Mouse (Mus musculus) heart, embryonic 14.5 days (tissue): ENCODE measurements at regions not wholly inside any gene's neighbourhood (a gene's known extent, or its start where the extent isn't known, plus 50 kb on each side); places are given as distances from the start of the nearest gene placed in this dataset.

Experiments used
- ATAC-seq: fragments of 200-750 bp; cut with Nextera tagmentation; 2 replicates; pipeline ENCODE4 v1.8.0; 2017; ENCODE audit warnings: low read depth, moderate TSS enrichment; ENCODE audit not compliant: insufficient number of reproducible peaks, insufficient read depth, low FRiP score
- H3K27ac ChIP-seq, 2 experiments: fragments of 200-500 bp in 1 of 2; fragments of 300-500 bp in 1 of 2; sonication (generic) in 1 of 2; replicated peaks in 1 of 2; 2 replicates each; pipeline ENCODE4 v1.5.1; 2012 to 2014; ENCODE audit warnings: low read depth in 2 of 2, low read length in 2 of 2, control low read depth in 1 of 2, mild to moderate bottlenecking in 1 of 2, mixed read lengths in 1 of 2; ENCODE audit not compliant: control insufficient read depth in 1 of 2, insufficient read depth in 1 of 2
- H3K27me3 ChIP-seq: fragments of 300-500 bp; sonication (generic); 2 replicates; pipeline ENCODE4 v1.6.1; 2014; ENCODE audit warnings: mild to moderate bottlenecking, low read length, control low read depth; ENCODE audit not compliant: control insufficient read depth, insufficient read depth
- H3K36me3 ChIP-seq: fragments of 300-500 bp; sonication (generic); 2 replicates; pipeline ENCODE4 v1.6.1; 2014; ENCODE audit warnings: mild to moderate bottlenecking, control low read depth, low read length, mixed read lengths; ENCODE audit not compliant: control insufficient read depth, insufficient read depth
- H3K4me1 ChIP-seq, 2 experiments: fragments of 200-500 bp in 1 of 2; fragments of 300-500 bp in 1 of 2; sonication (generic) in 1 of 2; 2 replicates each; pipeline ENCODE4 v1.6.1; 2012 to 2014; ENCODE audit warnings: low read length in 2 of 2, control low read depth in 1 of 2, mixed read lengths in 1 of 2; ENCODE audit not compliant: control insufficient read depth in 2 of 2, insufficient read depth in 2 of 2
- H3K4me2 ChIP-seq: fragments of 300-500 bp; sonication (generic); 2 replicates; pipeline ENCODE4 v1.6.1; 2014; ENCODE audit warnings: mild to moderate bottlenecking, low read length
- H3K4me3 ChIP-seq, 2 experiments: fragments of 200-500 bp in 1 of 2; fragments of 300-500 bp in 1 of 2; sonication (generic) in 1 of 2; 2 replicates each; pipeline ENCODE4 v1.5.1; 2012 to 2014; ENCODE audit warnings: low read length in 2 of 2, mild to moderate bottlenecking in 2 of 2, control low read depth in 1 of 2, low read depth in 1 of 2, moderate library complexity in 1 of 2; ENCODE audit not compliant: control insufficient read depth in 1 of 2, insufficient read depth in 1 of 2
- H3K9ac ChIP-seq: fragments of 300-500 bp; sonication (generic); 2 replicates; pipeline ENCODE4 v1.6.1; 2014; ENCODE audit warnings: mild to moderate bottlenecking, low read length
- H3K9me3 ChIP-seq: fragments of 300-500 bp; sonication (generic); 2 replicates; pipeline ENCODE4 v1.6.1; 2016; ENCODE audit warnings: low read length, control low read depth; ENCODE audit not compliant: control insufficient read depth
- WGBS: fragments of 180-500 bp; shearing (Covaris S2); extraction: QIAGEN DNeasy Blood & Tissue Kit; methylation state at CpG from one replicate; pipeline ENCODE4 v1.1.7; 2014; 5-methylcytosine and 5-hydroxymethylcytosine counted together

- no peak for ATAC-seq
- Histone ChIP-seq H3K27me3 (no peaks in the 10 kb centered on the region), H3K9me3 (no peaks in the 10 kb centered on the region), H3K4me1 (no peaks in the 10 kb centered on the region), H3K4me2 (no peak overlapping the region), H3K36me3 (no peaks in the 10 kb centered on the region), H3K4me3 (no peak overlapping the region), H3K9ac (no peak overlapping the region), H3K27ac (no peak overlapping the region)
- WGBS, result 58% methylated on average over 2 of the region's 2 CpGs
These were observed 130.8 kb upstream of the Fgf10 start for GRCm38 (mm10) chr13:118538742-118539141.

GRCm38 (mm10) chr13:118513961-118514360 lies 126.9 kb upstream of the Mrps30 start:
- WGBS, result 80% methylated on average over 2 of the region's 2 CpGs
- Histone ChIP-seq H3K36me3 (no peaks in the 10 kb centered on the region), H3K9me3 (no peaks in the 10 kb centered on the region), H3K4me3 (no peak overlapping the region), H3K4me1 (no peaks in the 10 kb centered on the region), H3K27me3 (no peaks in the 10 kb centered on the region), H3K9ac (no peak overlapping the region), H3K27ac (no peak overlapping the region), H3K4me2 (no peak overlapping the region)
- ATAC-seq, result no peak

GRCm38 (mm10) chr13:118506136-118506535 lies 119.1 kb upstream of the Mrps30 start:
- H3K4me3 ChIP-seq, result no peak overlapping the region
- no peaks in the 10 kb centered on the region for H3K27me3 ChIP-seq
- no peak overlapping the region for H3K27ac ChIP-seq
- H3K9me3 ChIP-seq, result no peaks in the 10 kb centered on the region
- no peaks in the 10 kb centered on the region for H3K36me3 ChIP-seq
- no peak overlapping the region for H3K9ac ChIP-seq
- WGBS, result 71% methylated on average over 4 of the region's 4 CpGs
- no peak for ATAC-seq
- H3K4me1 ChIP-seq, result no peaks in the 10 kb centered on the region
- no peak overlapping the region for H3K4me2 ChIP-seq

- WGBS, result 14% methylated on average over 3 of the region's 3 CpGs
- Histone ChIP-seq H3K4me3 (no peak overlapping the region), H3K36me3 (no peaks in the 10 kb centered on the region)
These were observed 103.6 kb upstream of the Mrps30 start for GRCm38 (mm10) chr13:118490610-118491009.

GRCm38 (mm10) chr13:118483031-118483430 lies 96.0 kb upstream of the Mrps30 start:
- Histone ChIP-seq H3K4me1 (peaks cover 0 to 4% of the 10 kb centered on the region in 2 experiments; a peak in 1 of 4 replicates), H3K36me3 (no peaks in the 10 kb centered on the region), H3K27ac (no peak overlapping the region), H3K27me3 (no peaks in the 10 kb centered on the region), H3K9ac (no peak overlapping the region), H3K9me3 (0 out of 2 replicates have a peak, but pooled peaks cover 4% of the 10 kb centered on the region), H3K4me3 (no peak overlapping the region), H3K4me2 (peak overlapping the region; percentile 39)
- whole genome bisulfite sequencing, result 11% methylated on average over 8 of the region's 8 CpGs
- no peak for ATAC-seq

More at GRCm38 (mm10) chr13:118490610-118491009, 103.6 kb upstream of the Mrps30 start:
- Histone ChIP-seq H3K27me3 (no peaks in the 10 kb centered on the region), H3K9me3 (no peaks in the 10 kb centered on the region), H3K27ac (no peak overlapping the region), H3K4me2 (no peak overlapping the region), H3K9ac (no peak overlapping the region), H3K4me1 (no peaks in the 10 kb centered on the region)
- ATAC-seq, result no peak

- 59% methylated on average over 1 of the region's 1 CpGs for WGBS
- Histone ChIP-seq H3K9ac (no peak overlapping the region), H3K4me1 (peaks cover 0 to 4% of the 10 kb centered on the region in 2 experiments; a peak in 1 of 4 replicates), H3K27me3 (no peaks in the 10 kb centered on the region), H3K4me3 (no peak overlapping the region), H3K36me3 (no peaks in the 10 kb centered on the region), H3K4me2 (no peak overlapping the region), H3K27ac (no peak overlapping the region), H3K9me3 (0 out of 2 replicates have a peak, but pooled peaks cover 4% of the 10 kb centered on the region)
- ATAC-seq, result no peak
These were observed 93.2 kb upstream of the Mrps30 start for GRCm38 (mm10) chr13:118480237-118480636.

- no peaks in the 10 kb centered on the region for H3K27me3 ChIP-seq
- WGBS, result 67% methylated on average over 1 of the region's 1 CpGs
- H3K4me3 ChIP-seq, result no peak overlapping the region
- H3K4me1 ChIP-seq, result peaks cover 0 to 4% of the 10 kb centered on the region in 2 experiments; a peak in 1 of 4 replicates
- 0 out of 2 replicates have a peak, but pooled peaks cover 4% of the 10 kb centered on the region for H3K9me3 ChIP-seq
- H3K27ac ChIP-seq, result no peak overlapping the region
- no peak overlapping the region for H3K9ac ChIP-seq
- H3K36me3 ChIP-seq, result no peaks in the 10 kb centered on the region
- ATAC-seq, result no peak
- no peak overlapping the region for H3K4me2 ChIP-seq
These were observed 91.4 kb upstream of the Mrps30 start for GRCm38 (mm10) chr13:118478487-118478886.

- WGBS, result 39% methylated on average over 7 of the region's 7 CpGs
- Histone ChIP-seq H3K27me3 (no peaks in the 10 kb centered on the region), H3K36me3 (no peaks in the 10 kb centered on the region), H3K9ac (no peak overlapping the region), H3K4me3 (no peak overlapping the region), H3K27ac (no peak overlapping the region), H3K4me2 (no peak overlapping the region), H3K9me3 (no peaks in the 10 kb centered on the region), H3K4me1 (no peaks in the 10 kb centered on the region)
- no peak for ATAC-seq
These were observed 85.5 kb upstream of the Mrps30 start for GRCm38 (mm10) chr13:118472578-118472977.
